Mouse (Mus musculus) lung, postnatal 0 days (tissue): Measurements from ENCODE around the gene Caap1.

Experiments
- CTCF ChIP-seq: IDR thresholded peaks from 2 replicates; pipeline ENCODE4 v1.5.1; 2016; ENCODE audit warnings: antibody characterized with exemption, mild to moderate bottlenecking
- EP300 ChIP-seq: IDR thresholded peaks from 2 replicates; pipeline ENCODE4 v1.6.1; 2016; ENCODE audit warnings: antibody characterized with exemption, mild to moderate bottlenecking, control low read depth

DNA sequence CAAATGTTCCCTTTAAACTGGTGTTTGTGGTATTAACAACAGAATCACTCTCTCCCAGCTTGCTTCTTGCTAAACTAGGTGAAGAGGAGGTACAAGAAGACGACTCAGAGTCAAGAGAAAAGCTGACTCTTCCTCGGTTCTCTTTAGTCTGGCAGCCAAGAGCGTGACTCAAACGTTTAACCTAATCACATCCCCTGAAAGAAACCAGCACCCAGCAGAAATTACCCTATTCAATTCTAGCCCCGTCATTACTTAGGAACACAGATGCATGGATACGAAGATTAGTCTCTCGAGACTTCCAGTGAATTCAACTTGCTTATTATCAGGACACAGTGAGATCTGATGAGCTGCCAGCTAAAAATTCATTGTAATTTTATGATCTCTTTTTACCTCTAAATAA lies 12.3 kb downstream of the Caap1 start:
- TF ChIP-seq CTCF, result no peak
- no peak for TF ChIP-seq EP300
